Mouse (Mus musculus) lung, postnatal 0 days (tissue): Measurements from ENCODE around the gene Top2a. TPM values are rescaled to one million over a fixed set of nuclear protein-coding genes. Genes with fewer than 3 reads are reported as not detected.

Experiments used
- ATAC-seq: fragments of 200-750 bp; cut with Nextera tagmentation; 2 replicates; pipeline ENCODE4 v1.8.0; 2017; ENCODE audit warnings: moderate library complexity
- DNase-seq: peaks from one replicate; pipeline ENCODE4 v3.0.0-alpha.2; 2016; ENCODE audit warnings: low spot score
- H3K27ac ChIP-seq: fragments of 300-500 bp; sonication (generic); 2 replicates; pipeline ENCODE4 v1.5.1; 2014; ENCODE audit warnings: antibody characterized with exemption, mild to moderate bottlenecking, low read length, mixed read lengths
- H3K27me3 ChIP-seq: fragments of 300-500 bp; sonication (generic); replicated peaks from 2 replicates; pipeline ENCODE4 v1.6.1; 2014; ENCODE audit warnings: low read length, mixed read lengths; ENCODE audit not compliant: insufficient read depth
- H3K36me3 ChIP-seq: fragments of 300-500 bp; sonication (generic); 2 replicates; pipeline ENCODE4 v1.6.1; 2014; ENCODE audit warnings: low read length, mixed read lengths; ENCODE audit not compliant: insufficient read depth
- H3K4me1 ChIP-seq: fragments of 300-500 bp; sonication (generic); 2 replicates; pipeline ENCODE4 v1.6.1; 2014; ENCODE audit warnings: antibody characterized with exemption, low read depth, low read length, mixed read lengths; ENCODE audit not compliant: insufficient read depth
- H3K4me2 ChIP-seq: fragments of 300-500 bp; sonication (generic); replicated peaks from 2 replicates; pipeline ENCODE4 v1.6.1; 2014; ENCODE audit warnings: low read depth, mild to moderate bottlenecking, low read length, moderate library complexity, mixed read lengths
- H3K4me3 ChIP-seq: fragments of 300-500 bp; sonication (generic); 2 replicates; pipeline ENCODE4 v1.5.1; 2014; ENCODE audit warnings: low read depth, low read length
- H3K9ac ChIP-seq: fragments of 300-500 bp; sonication (generic); replicated peaks from 2 replicates; pipeline ENCODE4 v1.6.1; 2014; ENCODE audit warnings: low read depth, mild to moderate bottlenecking
- H3K9me3 ChIP-seq: fragments of 300-500 bp; sonication (generic); 2 replicates; pipeline ENCODE4 v1.6.1; 2016; ENCODE audit warnings: low read length, mixed read lengths
- CTCF ChIP-seq: IDR thresholded peaks from 2 replicates; pipeline ENCODE4 v1.5.1; 2016; ENCODE audit warnings: antibody characterized with exemption, mild to moderate bottlenecking
- EP300 ChIP-seq: IDR thresholded peaks from 2 replicates; pipeline ENCODE4 v1.6.1; 2016; ENCODE audit warnings: antibody characterized with exemption, mild to moderate bottlenecking, control low read depth
- WGBS: fragments of 180-500 bp; shearing (Covaris S2); extraction: QIAGEN DNeasy Blood & Tissue Kit; methylation state at CpG from one replicate; pipeline ENCODE4 v1.1.7; 2014; 5-methylcytosine and 5-hydroxymethylcytosine counted together
- polyA plus RNA-seq: library from polyadenylated mRNA; unstranded; fragments of >200 nt; fragmentation: Nextera tagmentation; extraction: Ambion mirVana; gene quantifications from 2 replicates; pipeline ENCODE4 v1.2.1, GENCODE M21; 2015

Top2a gene
- polyA plus RNA-seq, 1 experiment from 2014 or later: 11.1 TPM

DNA sequence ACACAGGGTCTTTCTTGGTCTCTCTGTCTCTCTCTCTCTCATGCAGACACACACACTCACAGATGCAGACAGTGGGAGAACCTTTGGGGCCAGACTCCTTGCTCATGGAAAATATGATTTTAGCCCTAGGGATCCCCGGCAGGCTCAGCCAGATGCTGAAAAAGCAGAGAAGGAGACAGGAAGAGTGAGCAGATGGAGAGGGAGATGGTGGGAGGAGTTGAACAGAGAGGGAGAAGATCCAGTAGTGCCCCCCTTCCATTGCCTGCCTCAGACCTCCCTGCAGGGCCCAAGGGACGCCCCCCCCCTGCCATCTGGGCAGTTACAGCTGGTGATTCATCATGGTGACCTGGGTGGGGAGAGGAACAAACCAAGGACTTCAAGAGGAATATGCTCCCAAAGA, 23.7 kb upstream of the Top2a start:
- H3K4me3 ChIP-seq: no peak overlapping the region
- H3K36me3 ChIP-seq: no peaks in the 10 kb centered on the region
- peaks cover 8% of the 10 kb centered on the region; the same call in 1 of the 2 replicates for H3K4me1 ChIP-seq
- no peak for TF ChIP-seq EP300
- TF ChIP-seq CTCF: no peak
- DNase-seq (peak; percentile 20), ATAC-seq (peak; percentile 51)
- WGBS: 76% methylated on average over 2 of the region's 2 CpGs
- no peak overlapping the region for H3K4me2 ChIP-seq
- peak overlapping the region; percentile 47 for H3K27ac ChIP-seq
- H3K27me3 ChIP-seq: no peaks in the 10 kb centered on the region
- H3K9ac ChIP-seq: no peak overlapping the region
- H3K9me3 ChIP-seq: no peaks in the 10 kb centered on the region

DNA sequence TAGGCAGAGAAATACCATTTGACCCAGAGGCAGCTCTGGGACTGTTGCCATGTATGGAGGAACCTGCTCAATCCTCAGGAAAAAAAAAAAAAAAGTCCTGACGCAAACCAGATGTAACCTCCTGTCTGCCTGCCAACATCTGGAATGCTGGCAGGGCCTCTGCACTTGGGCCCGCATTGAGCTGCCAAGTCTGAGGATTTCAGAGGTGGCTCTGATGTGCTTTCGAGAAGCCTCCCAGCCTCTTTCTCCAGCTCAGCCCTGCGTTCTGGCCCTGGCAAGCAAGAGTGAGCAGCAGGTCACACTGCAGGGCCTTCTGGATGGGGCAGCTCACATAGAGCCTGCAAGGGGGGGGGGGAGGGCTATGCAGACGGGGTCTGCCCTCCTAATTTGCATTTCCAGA, 23.1 kb upstream of the Top2a start:
- DNase-seq (peak; percentile 84), ATAC-seq (peak; percentile 80)
- peaks cover 8% of the 10 kb centered on the region; the same call in 1 of the 2 replicates for H3K4me1 ChIP-seq
- no peak overlapping the region for H3K4me2 ChIP-seq
- no peak overlapping the region for H3K9ac ChIP-seq
- WGBS: 45% methylated on average over 5 of the region's 5 CpGs
- no peaks in the 10 kb centered on the region for H3K27me3 ChIP-seq
- TF ChIP-seq EP300: peak; percentile 43; the same call in 1 of the 2 replicates
- no peak for TF ChIP-seq CTCF
- H3K27ac ChIP-seq: peak overlapping the region; percentile 47
- H3K4me3 ChIP-seq: no peak overlapping the region
- H3K36me3 ChIP-seq: no peaks in the 10 kb centered on the region
- no peaks in the 10 kb centered on the region for H3K9me3 ChIP-seq

DNA sequence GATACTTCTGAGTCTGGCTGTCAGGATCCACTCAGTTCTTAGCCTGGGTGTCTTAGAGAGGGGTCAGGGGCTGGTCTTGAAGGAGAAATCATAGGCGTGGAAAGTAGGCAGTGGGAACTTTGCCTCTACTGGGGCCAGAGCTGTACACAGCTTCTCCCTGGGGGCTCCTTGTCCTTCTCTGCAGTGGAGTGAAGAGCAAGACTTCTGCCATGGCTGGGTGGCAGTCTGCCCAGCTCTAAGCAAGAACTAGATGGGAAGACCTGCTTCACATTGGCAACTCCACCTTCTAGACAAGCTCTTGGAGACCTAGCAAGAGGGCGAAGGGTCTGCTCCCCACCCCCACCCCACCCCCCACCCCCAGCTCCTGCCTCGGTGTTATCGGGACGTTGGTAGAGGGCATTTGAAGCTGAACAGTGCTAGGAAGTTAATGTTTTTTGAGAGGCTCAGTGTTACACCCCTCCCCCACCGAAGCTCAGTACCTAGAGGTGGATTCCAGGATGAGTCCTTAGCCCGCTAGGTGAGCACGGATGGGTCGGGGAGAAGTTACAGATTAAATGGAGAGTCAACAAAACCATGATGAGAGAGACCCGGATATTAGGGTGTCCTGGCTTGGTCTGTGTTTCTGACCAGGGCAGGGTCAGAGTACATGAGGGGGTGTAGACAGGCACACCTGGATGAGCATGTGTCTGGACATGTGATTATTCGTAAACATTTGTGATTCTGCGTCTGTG, 21.3 kb upstream of the Top2a start:
- TF ChIP-seq CTCF (no peak), EP300 (no peak)
- no peaks in the 10 kb centered on the region for H3K9me3 ChIP-seq
- no peak overlapping the region for H3K9ac ChIP-seq
- H3K27me3 ChIP-seq: no peaks in the 10 kb centered on the region
- DNase-seq (no peak), ATAC-seq (no peak)
- no peak overlapping the region for H3K4me2 ChIP-seq
- H3K4me1 ChIP-seq: peaks cover 13% of the 10 kb centered on the region; the same call in 1 of the 2 replicates
- no peak overlapping the region for H3K27ac ChIP-seq
- WGBS: 61% methylated on average over 12 of the region's 12 CpGs
- no peak overlapping the region for H3K4me3 ChIP-seq
- no peaks in the 10 kb centered on the region for H3K36me3 ChIP-seq

DNA sequence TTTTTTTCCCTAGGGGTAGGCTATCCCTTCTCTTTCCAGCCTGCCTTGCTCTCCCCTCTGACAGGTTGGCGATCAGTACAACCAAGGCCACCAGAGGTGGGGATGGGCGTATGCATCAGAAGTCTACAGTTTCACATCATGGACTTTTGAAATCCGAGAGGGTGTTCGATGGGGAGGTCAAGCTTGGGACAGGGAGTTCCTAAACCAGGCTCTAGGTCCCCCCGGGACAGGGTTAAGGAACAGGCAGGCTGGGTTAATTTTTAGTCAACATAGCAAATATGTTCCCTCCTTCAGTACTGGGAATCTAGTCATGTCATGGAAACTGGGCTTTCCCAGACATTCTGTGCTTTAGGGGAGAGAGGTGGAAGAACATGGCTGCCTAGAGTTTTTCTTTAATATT, 20.3 kb upstream of the Top2a start:
- no peak for ATAC-seq
- Histone ChIP-seq H3K27ac (no peak overlapping the region), H3K9me3 (no peaks in the 10 kb centered on the region), H3K36me3 (no peaks in the 10 kb centered on the region), H3K27me3 (no peaks in the 10 kb centered on the region), H3K4me1 (peaks cover 14% of the 10 kb centered on the region; the same call in 1 of the 2 replicates), H3K9ac (no peak overlapping the region), H3K4me2 (no peak overlapping the region), H3K4me3 (no peak overlapping the region)
- TF ChIP-seq EP300: peak; percentile 63
- TF ChIP-seq CTCF: no peak
- peak; percentile 42 for DNase-seq
- WGBS: 56% methylated on average over 5 of the region's 5 CpGs

DNA sequence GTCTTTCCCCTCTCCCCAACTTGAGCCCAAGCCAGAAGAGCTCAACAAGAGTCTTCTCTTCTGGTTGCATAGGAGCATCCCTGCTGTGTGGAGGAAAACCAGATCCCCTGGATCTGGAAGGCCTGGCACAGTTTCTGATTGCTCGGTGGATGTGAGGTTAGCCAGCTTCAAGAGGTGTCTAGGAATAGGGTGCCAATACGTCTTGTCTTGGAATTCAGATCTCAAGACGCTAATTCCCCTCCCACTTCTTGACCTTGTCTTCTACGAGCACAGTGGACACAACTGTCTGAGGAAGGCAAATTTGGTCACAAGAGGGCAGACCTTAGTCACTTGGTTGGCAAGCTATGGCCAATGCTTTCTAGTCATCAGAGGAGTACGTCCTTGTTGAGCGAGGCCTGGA, 19.6 kb upstream of the Top2a start:
- ATAC-seq: no peak
- peaks cover 14% of the 10 kb centered on the region; the same call in 1 of the 2 replicates for H3K4me1 ChIP-seq
- TF ChIP-seq EP300 (no peak), CTCF (peak; percentile 48)
- no peak overlapping the region for H3K27ac ChIP-seq
- no peak overlapping the region for H3K4me3 ChIP-seq
- no peak for DNase-seq
- no peaks in the 10 kb centered on the region for H3K9me3 ChIP-seq
- WGBS: 36% methylated on average over 6 of the region's 6 CpGs
- H3K27me3 ChIP-seq: no peaks in the 10 kb centered on the region
- H3K36me3 ChIP-seq: no peaks in the 10 kb centered on the region
- H3K9ac ChIP-seq: no peak overlapping the region
- no peak overlapping the region for H3K4me2 ChIP-seq

DNA sequence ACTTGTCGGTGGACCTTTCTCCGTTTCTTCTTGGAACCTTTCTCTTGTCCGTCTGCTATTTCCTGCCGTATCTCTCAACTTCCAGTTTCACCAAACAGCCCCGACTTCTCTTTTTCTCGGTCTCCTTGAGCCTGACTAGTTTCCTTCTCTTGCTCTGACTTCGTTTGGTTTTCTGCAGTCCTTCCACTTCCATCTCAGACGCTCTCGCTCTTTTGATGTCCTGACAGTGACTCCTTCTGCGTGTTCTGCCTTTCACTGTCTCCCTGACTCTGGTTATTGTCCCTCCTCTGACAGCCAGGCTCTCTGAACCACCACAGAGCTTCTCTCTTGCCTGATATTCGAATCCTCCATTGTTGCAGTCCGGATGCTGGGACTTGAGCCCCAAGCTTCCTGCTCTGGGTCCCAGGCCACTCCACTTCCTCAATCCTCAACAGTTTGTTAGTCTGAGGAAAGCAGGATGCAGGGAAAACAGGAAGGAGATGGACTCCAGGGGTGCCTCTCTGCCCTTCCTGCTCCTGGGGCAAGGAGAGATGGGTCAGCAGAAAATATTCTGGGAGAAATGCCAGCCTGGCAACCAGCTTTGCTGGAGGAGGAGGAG, 18.9 kb upstream of the Top2a start:
- WGBS: 20% methylated on average over 12 of the region's 12 CpGs
- TF ChIP-seq EP300 (peak; percentile 79), CTCF (no peak)
- Histone ChIP-seq H3K9me3 (no peaks in the 10 kb centered on the region), H3K4me1 (peaks cover 14% of the 10 kb centered on the region; the same call in 1 of the 2 replicates), H3K27ac (peak overlapping the region; percentile 85), H3K9ac (peak overlapping the region; percentile 36), H3K36me3 (no peaks in the 10 kb centered on the region), H3K27me3 (no peaks in the 10 kb centered on the region), H3K4me3 (peak overlapping the region; percentile 61), H3K4me2 (peak overlapping the region; percentile 91)
- ATAC-seq (peak; percentile 9; the same call in 1 of the 2 replicates), DNase-seq (peak; percentile 78)
